Mouse (Mus musculus) midbrain, embryonic 15.5 days (tissue): ENCODE results near the gene Ksr1. TPM values are rescaled to one million over a fixed set of nuclear protein-coding genes. Genes with fewer than 3 reads are reported as not detected.
"Not testable (repeated sequence)": the region's sequence is repeated elsewhere in the genome, so short reads cannot be mapped to it uniquely, and the experiment has no call there.

ENCODE experiments used
- ATAC-seq: fragments of 200-750 bp; cut with Nextera tagmentation; replicated peaks from 2 replicates; pipeline ENCODE4 v1.8.0; 2017; ENCODE audit warnings: moderate TSS enrichment
- H3K27ac ChIP-seq: fragments of 300-500 bp; sonication (generic); 2 replicates; pipeline ENCODE4 v1.5.1; 2015; ENCODE audit warnings: mild to moderate bottlenecking, inconsistent platforms
- H3K27me3 ChIP-seq: fragments of 300-500 bp; sonication (generic); replicated peaks from 2 replicates; pipeline ENCODE4 v1.6.1; 2015; ENCODE audit warnings: inconsistent platforms
- H3K36me3 ChIP-seq: fragments of 300-500 bp; sonication (generic); replicated peaks from 2 replicates; pipeline ENCODE4 v1.6.1; 2015; ENCODE audit warnings: inconsistent platforms
- H3K4me1 ChIP-seq: fragments of 300-500 bp; sonication (generic); 2 replicates; pipeline ENCODE4 v1.6.1; 2015; ENCODE audit warnings: inconsistent platforms
- H3K4me2 ChIP-seq: fragments of 300-500 bp; sonication (generic); 2 replicates; pipeline ENCODE4 v1.6.1; 2015; ENCODE audit warnings: inconsistent platforms, mild to moderate bottlenecking, moderate library complexity
- H3K4me3 ChIP-seq: fragments of 300-500 bp; sonication (generic); 2 replicates; pipeline ENCODE4 v1.5.1; 2015; ENCODE audit warnings: mild to moderate bottlenecking, inconsistent platforms
- H3K9ac ChIP-seq: fragments of 300-500 bp; sonication (generic); 2 replicates; pipeline ENCODE4 v1.6.1; 2015; ENCODE audit warnings: mild to moderate bottlenecking, inconsistent platforms
- H3K9me3 ChIP-seq: fragments of 300-500 bp; sonication (generic); 2 replicates; pipeline ENCODE4 v1.6.1; 2016; ENCODE audit warnings: inconsistent platforms
- WGBS: fragments of 180-500 bp; shearing (Covaris S2); methylation state at CpG from one replicate; pipeline ENCODE4 v1.1.7; 2015; ENCODE audit warnings: mixed read lengths; 5-methylcytosine and 5-hydroxymethylcytosine counted together
- polyA plus RNA-seq: library from polyadenylated mRNA; unstranded; fragments of >200 nt; fragmentation: Nextera tagmentation; extraction: Ambion mirVana; gene quantifications from 2 replicates; pipeline ENCODE4 v1.2.1, GENCODE M21; 2015

The Ksr1 gene
- polyA plus RNA-seq, 1 experiment from 2014 or later: 5.1 TPM

DNA sequence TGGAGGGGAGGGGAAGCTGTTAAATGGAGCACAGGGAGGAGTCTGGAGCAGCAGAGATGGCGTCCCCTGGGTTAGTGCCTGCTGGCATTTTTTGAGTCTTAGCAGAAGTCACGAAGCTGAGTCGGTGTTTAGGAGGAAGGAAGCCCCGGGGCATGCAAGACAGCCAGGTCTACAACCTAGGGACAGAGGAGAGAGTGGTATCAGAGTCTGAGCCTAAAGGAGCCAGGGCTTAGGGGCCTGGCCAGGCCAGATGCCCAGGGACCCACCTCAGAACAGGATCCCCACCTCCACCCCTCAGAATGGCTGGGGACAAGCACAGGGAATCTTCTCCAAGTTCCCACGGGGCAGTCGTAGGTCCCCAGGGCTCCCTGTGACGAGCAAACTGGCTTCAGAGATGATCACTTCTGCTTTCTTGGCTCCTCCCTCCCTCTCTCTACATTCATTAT is 129.0 kb downstream of the Ksr1 start:
- ATAC-seq: no peak
- Histone ChIP-seq H3K27ac (no peak overlapping the region), H3K27me3 (no peaks in the 10 kb centered on the region), H3K9ac (no peak overlapping the region), H3K4me3 (no peak overlapping the region), H3K9me3 (no peaks in the 10 kb centered on the region), H3K4me2 (no peak overlapping the region), H3K4me1 (peaks cover 8% of the 10 kb centered on the region), H3K36me3 (0 out of 2 replicates have a peak, but pooled peaks cover 3% of the 10 kb centered on the region)
- 83% methylated on average over 7 of the region's 7 CpGs for WGBS

DNA sequence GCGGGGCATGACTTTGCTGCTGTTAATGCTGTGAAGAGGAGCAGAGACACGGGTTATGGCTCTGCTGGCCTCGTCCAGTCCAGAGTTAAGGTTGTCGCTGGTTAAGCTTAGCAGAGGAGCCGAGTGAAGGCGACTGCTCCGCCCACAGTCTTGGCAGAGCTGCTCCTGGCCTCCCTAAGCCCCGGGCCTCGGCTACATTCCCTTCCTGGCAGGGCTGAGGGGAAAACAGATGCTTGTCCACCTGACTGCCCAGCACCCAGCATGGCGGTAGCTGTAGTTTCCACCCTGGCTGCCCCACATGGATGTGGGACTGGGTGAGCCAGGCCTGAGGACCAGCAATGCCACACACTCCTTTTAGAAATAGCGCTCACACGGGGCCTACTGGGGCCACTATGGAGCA is 130.0 kb downstream of the Ksr1 start:
- H3K27me3 ChIP-seq: no peaks in the 10 kb centered on the region
- WGBS: 43% methylated on average over 12 of the region's 12 CpGs

DNA sequence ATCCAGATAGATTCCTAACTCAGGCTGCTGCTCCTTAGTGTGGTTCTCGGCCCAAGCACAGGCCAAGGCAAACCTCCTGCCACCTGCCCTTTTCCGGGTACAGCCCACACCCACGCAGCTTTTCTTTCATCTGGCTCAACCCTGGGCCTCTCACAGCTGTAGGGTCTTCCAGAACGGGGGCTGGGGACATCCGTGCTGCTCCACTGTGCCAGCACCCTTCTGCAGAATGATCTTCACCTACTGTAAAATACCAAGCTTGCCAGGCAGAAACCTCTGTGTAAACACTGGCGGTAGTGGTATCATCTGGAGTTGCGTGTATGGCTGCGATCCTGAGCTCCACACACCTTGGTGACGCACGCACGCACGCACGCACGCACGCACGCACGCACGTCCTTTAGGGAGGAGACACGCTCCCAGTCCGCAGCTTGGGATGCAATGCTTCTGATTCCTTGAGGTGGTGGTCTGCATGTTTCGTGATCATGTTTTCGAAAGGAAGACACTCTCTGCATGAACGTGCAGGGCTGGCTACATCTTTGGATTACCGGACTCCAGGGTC is 130.5 kb downstream of the Ksr1 start:
- no peak overlapping the region for H3K9ac ChIP-seq

More for the DNA sequence above, 130.0 kb downstream of the Ksr1 start:
- H3K4me1 ChIP-seq: peaks cover 8% of the 10 kb centered on the region
- no peak overlapping the region for H3K27ac ChIP-seq
- H3K9me3 ChIP-seq: no peaks in the 10 kb centered on the region
- no peak overlapping the region for H3K4me3 ChIP-seq
- H3K9ac ChIP-seq: no peak overlapping the region
- 0 out of 2 replicates have a peak, but pooled peaks cover 3% of the 10 kb centered on the region for H3K36me3 ChIP-seq
- no peak overlapping the region for H3K4me2 ChIP-seq
- ATAC-seq: no peak

DNA sequence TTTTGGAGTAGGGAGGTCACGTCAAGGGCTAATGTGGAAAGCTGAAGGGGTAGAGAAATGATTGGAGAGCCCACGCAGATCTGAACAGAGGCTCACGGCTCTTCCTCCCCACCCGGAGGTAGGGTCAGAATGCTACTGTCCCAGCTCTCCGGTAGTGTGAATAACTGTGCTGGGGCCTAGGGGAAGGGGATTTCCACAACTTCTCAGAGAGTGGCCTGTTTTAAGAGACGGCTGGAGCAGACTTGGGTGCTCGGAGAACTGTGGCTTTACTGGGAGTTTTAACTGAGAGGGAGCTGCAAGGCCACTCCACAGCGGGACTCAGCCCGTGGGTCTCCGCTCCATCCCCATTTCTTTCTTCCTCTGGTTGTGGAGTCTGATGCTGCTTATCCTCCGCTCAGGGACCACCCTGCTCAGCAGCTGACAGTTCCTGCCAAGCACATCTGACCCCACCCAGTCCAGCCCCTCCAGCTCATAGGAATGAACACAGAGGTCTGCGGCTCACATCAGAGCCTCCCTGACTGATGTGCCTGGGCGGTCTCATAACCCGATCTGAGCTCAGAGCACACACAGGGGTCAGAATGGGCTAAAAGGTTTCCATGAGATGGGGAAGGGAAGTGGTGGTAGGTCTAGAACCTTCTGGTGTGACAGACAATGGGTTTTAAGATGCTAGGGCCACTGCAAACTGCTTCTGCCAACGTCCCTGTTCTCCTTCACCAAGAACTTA is 131.4 kb downstream of the Ksr1 start:
- no peaks in the 10 kb centered on the region for H3K27me3 ChIP-seq
- peaks cover 8% of the 10 kb centered on the region for H3K4me1 ChIP-seq
- H3K4me3 ChIP-seq: no peak overlapping the region
- H3K27ac ChIP-seq: no peak overlapping the region
- no peaks in the 10 kb centered on the region for H3K9me3 ChIP-seq
- 71% methylated on average over 15 of the region's 15 CpGs for WGBS
- no peak overlapping the region for H3K9ac ChIP-seq
- H3K4me2 ChIP-seq: no peak overlapping the region
- ATAC-seq: no peak
- H3K36me3 ChIP-seq: 0 out of 2 replicates have a peak, but pooled peaks cover 3% of the 10 kb centered on the region

More for the DNA sequence above, 130.5 kb downstream of the Ksr1 start:
- Histone ChIP-seq H3K36me3 (0 out of 2 replicates have a peak, but pooled peaks cover 3% of the 10 kb centered on the region), H3K4me2 (no peak overlapping the region), H3K4me1 (peaks cover 8% of the 10 kb centered on the region), H3K27me3 (no peaks in the 10 kb centered on the region), H3K4me3 (no peak overlapping the region), H3K9me3 (no peaks in the 10 kb centered on the region), H3K27ac (no peak overlapping the region)
- no peak for ATAC-seq
- WGBS: 91% methylated on average over 24 of the region's 24 CpGs

DNA sequence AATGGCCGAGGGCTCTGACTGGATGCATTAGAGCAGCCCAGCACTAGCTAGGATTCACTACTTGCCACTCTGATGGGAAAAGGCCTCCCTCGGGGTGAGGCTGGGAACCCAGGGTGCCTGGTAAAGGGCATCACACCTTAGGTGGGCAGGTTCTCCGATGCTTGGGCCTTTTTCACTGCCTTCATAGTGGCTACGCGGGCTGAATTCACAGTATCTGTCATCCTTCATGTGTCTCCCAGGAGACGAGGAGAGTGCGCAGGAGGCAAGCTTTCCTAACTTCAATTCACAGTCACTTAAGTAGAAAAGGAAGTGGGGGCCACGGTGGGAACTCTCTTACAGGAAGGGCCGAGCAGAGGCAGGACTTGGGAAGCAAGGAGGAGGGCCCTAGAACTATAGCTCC is 132.4 kb downstream of the Ksr1 start:
- no peaks in the 10 kb centered on the region for H3K27me3 ChIP-seq
- no peaks in the 10 kb centered on the region for H3K36me3 ChIP-seq
- H3K4me1 ChIP-seq: peaks cover 8% of the 10 kb centered on the region
- no peak for ATAC-seq
- no peak overlapping the region for H3K4me2 ChIP-seq
- no peaks in the 10 kb centered on the region for H3K9me3 ChIP-seq
- no peak overlapping the region for H3K9ac ChIP-seq
- no peak overlapping the region for H3K4me3 ChIP-seq
- H3K27ac ChIP-seq: no peak overlapping the region
- WGBS: 60% methylated on average over 9 of the region's 9 CpGs

DNA sequence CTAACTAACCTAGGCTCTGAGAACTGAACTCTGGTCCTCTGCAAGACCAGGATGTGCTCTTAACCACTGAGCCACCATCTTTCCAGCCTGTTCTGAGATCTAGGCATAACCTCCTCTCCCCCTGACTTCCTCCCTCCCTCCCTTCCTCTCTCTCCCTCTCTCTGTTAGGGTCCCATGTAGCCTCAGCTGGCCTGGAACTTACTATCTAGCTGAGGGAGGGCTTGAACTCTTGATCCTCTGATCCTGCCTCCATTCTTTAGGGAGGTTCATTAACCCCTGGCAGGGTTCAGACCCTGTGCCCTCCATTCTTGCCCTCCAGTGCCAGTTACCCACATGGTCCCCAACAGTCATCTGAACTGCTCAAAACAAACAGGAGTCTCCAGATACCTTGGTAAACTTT is 133.2 kb downstream of the Ksr1 start:
- no peak for ATAC-seq
- Histone ChIP-seq H3K4me3 (no peak overlapping the region), H3K9ac (no peak overlapping the region), H3K27me3 (no peaks in the 10 kb centered on the region), H3K4me2 (no peak overlapping the region), H3K27ac (no peak overlapping the region), H3K4me1 (peaks cover 8% of the 10 kb centered on the region), H3K9me3 (no peaks in the 10 kb centered on the region), H3K36me3 (no peaks in the 10 kb centered on the region)

DNA sequence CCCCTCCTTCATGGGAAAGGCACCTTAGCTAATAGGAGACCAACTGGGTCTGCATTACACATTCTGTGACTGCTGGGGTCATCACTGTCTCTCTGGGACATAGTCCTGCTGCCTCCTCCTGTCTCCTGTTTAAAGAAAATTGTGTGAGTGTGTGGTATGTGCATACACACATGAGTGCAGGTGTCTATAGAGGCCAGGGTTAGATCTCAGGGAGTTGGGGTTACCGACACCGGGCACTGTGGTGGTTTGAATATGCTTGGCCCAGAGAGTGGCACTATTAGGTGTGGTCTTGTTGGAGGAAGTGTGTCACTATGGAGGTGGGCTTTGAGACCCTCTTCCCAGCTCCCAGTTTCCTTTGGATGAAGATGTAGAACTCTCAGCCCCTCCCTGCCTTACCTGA is 133.7 kb downstream of the Ksr1 start:
- no peak for ATAC-seq
- 97% methylated on average over 2 of the region's 2 CpGs for WGBS

DNA sequence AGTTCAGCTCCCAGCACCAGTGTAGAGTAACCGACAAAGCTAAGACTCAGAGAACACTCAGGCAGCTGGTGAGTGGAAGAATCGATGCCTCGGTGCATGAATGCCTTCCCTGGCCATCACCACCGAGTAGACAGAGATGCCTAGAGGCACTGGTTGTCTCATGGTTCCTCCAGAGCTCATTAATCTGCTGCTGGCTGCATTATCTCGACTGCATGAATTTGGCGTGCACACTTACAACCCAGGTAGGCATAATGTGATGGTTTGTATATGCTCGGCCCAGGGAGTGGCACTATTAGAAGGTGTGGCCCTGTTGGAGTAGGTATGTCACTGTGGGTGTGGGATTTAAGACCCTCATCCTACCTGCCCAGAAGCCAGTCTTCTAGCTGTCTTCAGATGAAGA is 137.3 kb downstream of the Ksr1 start:
- Histone ChIP-seq H3K9me3 (no peaks in the 10 kb centered on the region), H3K27ac (no peak overlapping the region), H3K36me3 (no peaks in the 10 kb centered on the region), H3K9ac (no peak overlapping the region), H3K4me1 (peaks cover 4% of the 10 kb centered on the region; the same call in 1 of the 2 replicates), H3K4me3 (no peak overlapping the region), H3K4me2 (no peak overlapping the region), H3K27me3 (no peaks in the 10 kb centered on the region)
- WGBS: 86% methylated on average over 7 of the region's 7 CpGs
- ATAC-seq: no peak

More for the DNA sequence above, 133.7 kb downstream of the Ksr1 start:
- Histone ChIP-seq H3K9ac (no peak overlapping the region), H3K4me2 (no peak overlapping the region), H3K27ac (no peak overlapping the region), H3K27me3 (no peaks in the 10 kb centered on the region), H3K4me1 (peaks cover 8% of the 10 kb centered on the region), H3K36me3 (no peaks in the 10 kb centered on the region), H3K9me3 (no peaks in the 10 kb centered on the region), H3K4me3 (no peak overlapping the region)

DNA sequence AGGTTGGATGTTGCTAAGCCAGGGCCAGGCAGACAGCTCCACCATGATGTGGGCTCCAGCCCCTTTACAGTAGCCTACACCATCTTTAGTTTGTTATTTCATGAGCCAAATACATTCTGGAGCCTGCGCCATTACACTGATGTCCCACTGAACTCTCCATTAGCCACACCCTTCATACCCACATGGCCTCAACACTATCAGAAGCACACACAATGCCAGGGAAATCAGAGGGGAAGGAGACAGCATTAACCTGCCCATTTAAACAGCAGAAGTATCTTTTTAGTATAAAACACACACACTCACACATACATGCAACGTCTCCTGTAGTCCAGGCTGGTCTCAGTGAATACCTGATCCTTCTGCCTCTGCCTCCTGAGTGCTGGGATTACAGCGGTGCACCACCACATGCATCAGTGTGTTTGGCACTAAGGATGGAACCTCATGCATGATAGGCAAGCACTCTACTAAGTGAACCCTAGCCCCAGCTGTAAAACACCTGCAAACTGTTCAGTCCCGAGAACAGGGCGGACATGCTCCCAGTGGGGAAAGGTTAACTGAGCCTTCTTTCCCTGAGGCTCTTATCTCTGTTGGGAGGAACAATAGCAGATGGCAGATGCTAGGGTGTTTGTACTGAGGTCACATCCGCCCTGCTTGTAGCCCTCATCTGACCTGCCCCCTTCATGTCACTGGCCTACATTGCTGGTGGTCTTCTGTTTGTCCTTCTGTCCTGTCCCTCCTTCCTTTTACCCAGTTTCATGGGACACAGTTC is 138.0 kb downstream of the Ksr1 start:
- H3K9ac ChIP-seq: no peak overlapping the region
- H3K4me1 ChIP-seq: no peaks in the 10 kb centered on the region
- no peak overlapping the region for H3K4me2 ChIP-seq
- H3K27me3 ChIP-seq: no peaks in the 10 kb centered on the region
- 81% methylated on average over 6 of the region's 6 CpGs for WGBS
- no peak overlapping the region for H3K4me3 ChIP-seq
- H3K27ac ChIP-seq: no peak overlapping the region
- H3K9me3 ChIP-seq: no peaks in the 10 kb centered on the region
- no peak for ATAC-seq
- no peaks in the 10 kb centered on the region for H3K36me3 ChIP-seq

DNA sequence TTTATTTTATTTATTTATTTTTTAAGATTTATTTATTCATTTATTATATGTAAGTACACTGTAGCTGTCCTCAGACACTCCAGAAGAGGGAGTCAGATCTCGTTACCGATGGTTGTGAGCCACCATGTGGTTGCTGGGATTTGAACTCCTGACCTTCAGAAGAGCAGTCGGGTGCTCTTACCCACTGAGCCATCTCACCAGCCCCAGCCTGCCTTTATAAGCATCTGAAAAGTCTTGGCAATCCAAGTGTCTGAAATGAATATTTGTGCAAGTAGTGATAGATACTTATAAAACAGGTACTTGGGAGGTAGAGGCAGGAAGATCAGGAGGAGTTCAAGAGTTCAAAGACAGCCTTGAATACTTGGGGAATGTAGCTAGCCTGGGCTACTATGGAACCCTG is 138.9 kb downstream of the Ksr1 start:
- ATAC-seq: not testable (repeated sequence)

DNA sequence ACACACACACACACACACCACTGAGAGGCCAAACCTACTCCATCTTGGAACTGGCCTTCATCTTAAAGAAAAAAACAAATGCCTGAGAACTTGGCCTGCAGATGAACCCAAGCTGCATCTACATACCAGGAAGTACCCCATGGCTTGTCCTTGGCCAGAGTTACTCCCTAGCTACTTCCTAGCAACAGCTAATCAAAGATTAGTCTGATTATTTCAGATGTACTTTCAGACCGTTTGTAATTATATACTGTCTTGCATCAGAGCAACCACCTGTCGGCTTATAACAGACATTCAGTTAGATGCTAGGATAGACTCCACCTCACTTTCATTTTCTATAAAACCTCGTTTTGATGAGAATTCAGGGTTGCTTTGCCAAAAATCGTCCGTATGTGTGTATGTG is 139.8 kb downstream of the Ksr1 start:
- ATAC-seq: no peak
- Histone ChIP-seq H3K4me1 (no peaks in the 10 kb centered on the region), H3K4me2 (no peak overlapping the region), H3K9me3 (no peaks in the 10 kb centered on the region), H3K36me3 (no peaks in the 10 kb centered on the region), H3K4me3 (no peak overlapping the region), H3K27ac (no peak overlapping the region), H3K27me3 (no peaks in the 10 kb centered on the region), H3K9ac (no peak overlapping the region)
- 71% methylated on average over 5 of the region's 5 CpGs for WGBS

More for the DNA sequence above, 138.9 kb downstream of the Ksr1 start:
- H3K27ac ChIP-seq, H3K4me1 ChIP-seq, H3K27me3 ChIP-seq, H3K9me3 ChIP-seq, H3K9ac ChIP-seq, H3K4me2 ChIP-seq, H3K36me3 ChIP-seq, H3K4me3 ChIP-seq: not testable (repeated sequence)
- 87% methylated on average over 3 of the region's 3 CpGs for WGBS

DNA sequence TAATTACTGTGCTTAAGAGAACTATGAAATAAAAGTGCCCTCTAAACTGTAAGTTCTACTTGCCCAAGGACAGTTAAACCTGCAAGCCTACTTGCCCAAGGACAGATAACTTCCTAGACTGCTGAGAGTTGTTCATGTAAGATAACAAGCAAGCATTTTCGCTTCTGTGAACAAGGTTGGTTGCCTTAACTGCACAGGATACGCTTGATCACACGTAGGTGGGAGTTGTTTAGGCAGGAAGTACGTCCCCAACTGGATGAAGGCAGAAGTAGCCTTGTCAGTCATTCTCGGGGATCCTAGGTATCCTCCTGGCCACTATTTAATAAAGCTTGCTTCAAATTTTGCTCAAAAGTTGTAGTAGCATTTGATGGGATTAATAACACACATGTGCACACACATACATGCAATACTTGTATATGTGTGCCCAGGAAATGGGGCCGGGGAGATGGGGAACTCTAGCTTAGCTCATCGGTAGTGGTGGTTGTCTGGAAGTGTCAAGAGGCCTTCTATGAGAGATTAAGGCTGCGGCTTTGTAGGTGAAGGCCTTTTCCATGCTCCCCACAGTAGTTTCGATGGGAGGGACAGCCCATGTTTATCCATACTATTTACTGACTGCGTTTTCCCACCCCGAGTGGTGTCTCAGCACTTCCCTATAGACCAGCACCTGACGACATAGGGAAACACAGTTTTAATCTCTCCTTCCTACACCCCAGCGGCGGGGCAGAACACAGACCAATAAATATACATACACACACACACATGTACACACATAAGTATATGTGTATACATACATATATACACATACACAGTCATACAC is 140.4 kb downstream of the Ksr1 start:
- Histone ChIP-seq H3K4me1 (no peaks in the 10 kb centered on the region), H3K4me3 (no peak overlapping the region), H3K27ac (no peak overlapping the region), H3K27me3 (no peaks in the 10 kb centered on the region), H3K9ac (no peak overlapping the region), H3K36me3 (no peaks in the 10 kb centered on the region), H3K9me3 (no peaks in the 10 kb centered on the region), H3K4me2 (no peak overlapping the region)
- no peak for ATAC-seq
- WGBS: 88% methylated on average over 14 of the region's 14 CpGs
